Mouse (Mus musculus): ENCODE data around the gene Atp6v0e. TPM values are rescaled to one million over a fixed set of nuclear protein-coding genes. Genes with fewer than 3 reads are reported as not detected.
A peak's percentile ranks its signal among the peaks of the same experiment; 100 is the strongest.

Atp6v0e gene
- polyA plus RNA-seq, 1 experiment from 2014 or later: 87.3 TPM

DNA sequence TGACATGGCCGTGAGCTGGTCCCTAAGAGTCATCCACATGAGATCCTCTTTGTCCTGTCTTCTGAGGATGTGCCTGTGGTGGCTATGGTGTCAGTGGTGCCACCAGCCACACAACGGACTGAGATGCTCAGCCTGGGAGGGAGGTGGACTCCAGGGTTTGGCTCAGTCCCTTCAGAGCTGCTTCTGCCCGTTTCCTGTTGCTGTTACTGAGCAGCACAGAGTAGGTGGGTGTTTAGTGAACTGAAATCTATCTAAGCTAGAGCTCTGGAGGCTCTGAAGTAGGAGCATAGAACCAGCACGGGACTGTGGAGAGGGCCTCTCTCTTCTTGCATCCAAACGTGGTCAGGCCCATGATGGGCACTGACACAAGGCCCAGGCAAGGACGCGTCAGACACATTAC lies 28.5 kb upstream of the Atp6v0e start:
- H3K4me1 ChIP-seq (replicated peaks; ENCODE audit: control insufficient read depth, insufficient read depth, low read length): no peaks in the 10 kb centered on the region
- H3K4me3 ChIP-seq (ENCODE audit: low read depth, low read length): no peak overlapping the region
- no peak overlapping the region for H3K9ac ChIP-seq (ENCODE audit: low read length)
- no peak overlapping the region for H3K4me2 ChIP-seq (ENCODE audit: low read depth, low read length, severe bottlenecking)
- H3K36me3 ChIP-seq (ENCODE audit: control insufficient read depth, insufficient read depth, low read length): peaks cover 6% of the 10 kb centered on the region; the same call in 1 of the 2 replicates
- 89% methylated on average over 7 of the region's 7 CpGs for WGBS
- ATAC-seq (replicated peaks; ENCODE audit: low FRiP score): no peak
- no peaks in the 10 kb centered on the region for H3K9me3 ChIP-seq (ENCODE audit: control insufficient read depth, low read length)
- no peaks in the 10 kb centered on the region for H3K27me3 ChIP-seq (ENCODE audit: control insufficient read depth, insufficient read depth, low read length)
- no peak overlapping the region for H3K27ac ChIP-seq (ENCODE audit: low read depth, low read length)
- no peak for DNase-seq (ENCODE audit: low spot score)

- Histone ChIP-seq H3K9ac (ENCODE audit: low read length) (no peak overlapping the region), H3K27ac (ENCODE audit: low read depth, low read length) (no peak overlapping the region), H3K36me3 (ENCODE audit: control insufficient read depth, insufficient read depth, low read length) (peaks cover 8% of the 10 kb centered on the region; the same call in 1 of the 2 replicates), H3K4me2 (ENCODE audit: low read depth, low read length, severe bottlenecking) (no peak overlapping the region), H3K27me3 (ENCODE audit: control insufficient read depth, insufficient read depth, low read length) (no peaks in the 10 kb centered on the region), H3K9me3 (ENCODE audit: control insufficient read depth, low read length) (no peaks in the 10 kb centered on the region), H3K4me3 (ENCODE audit: low read depth, low read length) (no peak overlapping the region), H3K4me1 (replicated peaks; ENCODE audit: control insufficient read depth, insufficient read depth, low read length) (no peaks in the 10 kb centered on the region)
- DNase-seq (ENCODE audit: low spot score) (no peak), ATAC-seq (replicated peaks; ENCODE audit: low FRiP score) (no peak)
- WGBS: 87% methylated on average over 7 of the region's 7 CpGs
Observed at GRCm38 (mm10) chr17:26635951-26636350, 27.1 kb upstream of the Atp6v0e start.

DNA sequence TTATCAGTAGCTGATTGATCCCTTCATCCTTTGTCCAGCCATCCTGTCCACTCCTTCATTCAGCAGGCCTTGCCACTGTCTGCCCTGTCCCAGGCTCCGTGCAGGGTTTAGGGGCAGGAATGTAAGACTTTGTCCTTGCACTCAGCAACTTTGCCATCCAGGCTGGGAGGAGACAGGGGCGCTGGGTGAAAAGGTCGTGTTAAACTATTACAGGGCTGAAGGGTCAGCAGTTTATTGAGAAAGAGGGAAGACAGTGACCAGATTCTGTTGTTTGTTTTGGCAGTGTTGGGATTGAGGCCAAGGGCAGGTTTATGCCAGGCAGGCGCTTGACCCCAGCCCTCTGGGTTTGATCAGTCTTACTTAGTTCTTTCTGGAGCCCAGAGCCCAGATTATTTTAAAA lies 25.2 kb upstream of the Atp6v0e start:
- no peak overlapping the region for H3K4me2 ChIP-seq (ENCODE audit: low read depth, low read length, severe bottlenecking)
- H3K27ac ChIP-seq (ENCODE audit: low read depth, low read length): no peak overlapping the region
- no peak overlapping the region for H3K9ac ChIP-seq (ENCODE audit: low read length)
- H3K4me3 ChIP-seq (ENCODE audit: low read depth, low read length): no peak overlapping the region
- DNase-seq (ENCODE audit: low spot score) (no peak), ATAC-seq (replicated peaks; ENCODE audit: low FRiP score) (no peak)
- no peaks in the 10 kb centered on the region for H3K27me3 ChIP-seq (ENCODE audit: control insufficient read depth, insufficient read depth, low read length)
- H3K4me1 ChIP-seq (replicated peaks; ENCODE audit: control insufficient read depth, insufficient read depth, low read length): no peaks in the 10 kb centered on the region
- WGBS: 67% methylated on average over 4 of the region's 4 CpGs
- H3K36me3 ChIP-seq (ENCODE audit: control insufficient read depth, insufficient read depth, low read length): peaks cover 12% of the 10 kb centered on the region; the same call in 1 of the 2 replicates
- no peaks in the 10 kb centered on the region for H3K9me3 ChIP-seq (ENCODE audit: control insufficient read depth, low read length)

- H3K36me3 ChIP-seq (ENCODE audit: control insufficient read depth, insufficient read depth, low read length): peaks cover 17% of the 10 kb centered on the region
- ATAC-seq (replicated peaks; ENCODE audit: low FRiP score): no peak
Observed at GRCm38 (mm10) chr17:26638655-26639054, 24.4 kb upstream of the Atp6v0e start.

GRCm38 (mm10) chr17:26639791-26640190 lies 23.2 kb upstream of the Atp6v0e start:
- no peak overlapping the region for H3K4me2 ChIP-seq (ENCODE audit: low read depth, low read length, severe bottlenecking)
- no peak for DNase-seq (ENCODE audit: low spot score)
- H3K9me3 ChIP-seq (ENCODE audit: control insufficient read depth, low read length): no peaks in the 10 kb centered on the region
- H3K4me1 ChIP-seq (replicated peaks; ENCODE audit: control insufficient read depth, insufficient read depth, low read length): 0 out of 2 replicates have a peak, but pooled peaks cover 3% of the 10 kb centered on the region
- H3K4me3 ChIP-seq (ENCODE audit: low read depth, low read length): no peak overlapping the region
- no peak overlapping the region for H3K27ac ChIP-seq (ENCODE audit: low read depth, low read length)
- WGBS: 96% methylated on average over 2 of the region's 2 CpGs
- H3K9ac ChIP-seq (ENCODE audit: low read length): no peak overlapping the region
- H3K36me3 ChIP-seq (ENCODE audit: control insufficient read depth, insufficient read depth, low read length): peaks cover 18% of the 10 kb centered on the region
- H3K27me3 ChIP-seq (ENCODE audit: control insufficient read depth, insufficient read depth, low read length): no peaks in the 10 kb centered on the region
- ATAC-seq (replicated peaks; ENCODE audit: low FRiP score): no peak

More at GRCm38 (mm10) chr17:26638655-26639054, 24.4 kb upstream of the Atp6v0e start:
- H3K27ac ChIP-seq (ENCODE audit: low read depth, low read length): no peak overlapping the region
- no peak overlapping the region for H3K9ac ChIP-seq (ENCODE audit: low read length)
- H3K27me3 ChIP-seq (ENCODE audit: control insufficient read depth, insufficient read depth, low read length): no peaks in the 10 kb centered on the region
- 36% methylated on average over 7 of the region's 7 CpGs for WGBS
- peak; percentile 86 for DNase-seq (ENCODE audit: low spot score)
- no peaks in the 10 kb centered on the region for H3K4me1 ChIP-seq (replicated peaks; ENCODE audit: control insufficient read depth, insufficient read depth, low read length)
- no peak overlapping the region for H3K4me2 ChIP-seq (ENCODE audit: low read depth, low read length, severe bottlenecking)
- no peak overlapping the region for H3K4me3 ChIP-seq (ENCODE audit: low read depth, low read length)
- H3K9me3 ChIP-seq (ENCODE audit: control insufficient read depth, low read length): no peaks in the 10 kb centered on the region

DNA sequence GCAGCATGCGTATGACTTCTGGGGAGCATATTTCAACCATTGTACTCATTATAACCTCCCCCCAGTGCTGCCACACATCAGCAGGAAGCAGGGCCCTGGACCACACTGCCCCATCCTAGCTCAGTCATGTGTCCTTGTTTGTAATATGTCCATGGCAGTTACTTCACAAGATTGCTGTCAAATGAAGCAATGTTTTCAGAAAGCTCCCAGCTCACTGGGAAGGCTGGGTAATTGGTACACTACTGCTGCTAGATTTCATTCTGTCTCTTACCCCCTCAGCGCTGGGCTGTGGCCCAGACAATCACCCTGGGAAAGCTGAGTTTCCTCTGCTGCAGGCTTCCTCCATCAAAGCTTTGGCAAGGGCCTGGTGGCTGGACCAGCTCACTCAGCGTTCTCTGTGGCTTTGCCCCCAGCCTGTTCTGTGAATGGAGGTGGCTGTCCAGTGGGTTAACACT lies 22.7 kb upstream of the Atp6v0e start:
- DNase-seq (ENCODE audit: low spot score): no peak
- Histone ChIP-seq H3K9ac (ENCODE audit: low read length) (no peak overlapping the region), H3K4me1 (replicated peaks; ENCODE audit: control insufficient read depth, insufficient read depth, low read length) (0 out of 2 replicates have a peak, but pooled peaks cover 3% of the 10 kb centered on the region), H3K4me2 (ENCODE audit: low read depth, low read length, severe bottlenecking) (no peak overlapping the region), H3K27me3 (ENCODE audit: control insufficient read depth, insufficient read depth, low read length) (no peaks in the 10 kb centered on the region), H3K9me3 (ENCODE audit: control insufficient read depth, low read length) (no peaks in the 10 kb centered on the region), H3K36me3 (ENCODE audit: control insufficient read depth, insufficient read depth, low read length) (peaks cover 18% of the 10 kb centered on the region), H3K4me3 (ENCODE audit: low read depth, low read length) (no peak overlapping the region), H3K27ac (ENCODE audit: low read depth, low read length) (no peak overlapping the region)
- ATAC-seq (replicated peaks; ENCODE audit: low FRiP score): no peak
- WGBS: 93% methylated on average over 3 of the region's 3 CpGs

DNA sequence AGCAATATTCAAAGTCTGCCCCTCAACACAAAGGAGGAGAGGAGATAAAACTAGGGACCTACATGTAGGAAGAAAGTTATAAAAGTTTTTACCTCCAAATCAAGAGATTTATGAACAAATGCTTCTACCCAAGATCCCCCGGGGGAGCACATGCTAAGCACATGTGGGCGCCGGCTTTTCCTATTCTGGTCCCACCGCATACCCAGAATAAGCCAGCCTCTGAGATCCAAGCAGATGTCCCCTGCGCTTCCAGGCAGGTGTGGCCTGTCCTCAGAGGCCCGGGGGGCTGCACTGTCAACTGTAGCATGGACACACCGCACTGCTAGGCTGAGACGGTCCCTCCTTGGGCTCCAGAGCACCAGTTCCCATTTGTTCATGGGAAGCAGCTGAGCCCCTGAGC lies 19.6 kb upstream of the Atp6v0e start:
- Histone ChIP-seq H3K4me3 (ENCODE audit: low read depth, low read length) (no peak overlapping the region), H3K36me3 (ENCODE audit: control insufficient read depth, insufficient read depth, low read length) (peaks cover 18% of the 10 kb centered on the region), H3K9ac (ENCODE audit: low read length) (no peak overlapping the region), H3K4me2 (ENCODE audit: low read depth, low read length, severe bottlenecking) (no peak overlapping the region), H3K27me3 (ENCODE audit: control insufficient read depth, insufficient read depth, low read length) (no peaks in the 10 kb centered on the region), H3K4me1 (replicated peaks; ENCODE audit: control insufficient read depth, insufficient read depth, low read length) (0 out of 2 replicates have a peak, but pooled peaks cover 3% of the 10 kb centered on the region), H3K27ac (ENCODE audit: low read depth, low read length) (no peak overlapping the region), H3K9me3 (ENCODE audit: control insufficient read depth, low read length) (no peaks in the 10 kb centered on the region)
- DNase-seq (ENCODE audit: low spot score): no peak
- no peak for ATAC-seq (replicated peaks; ENCODE audit: low FRiP score)
- WGBS: 97% methylated on average over 8 of the region's 8 CpGs

- Histone ChIP-seq H3K27ac (ENCODE audit: low read depth, low read length) (peak overlapping the region; percentile 37; the same call in 1 of the 2 replicates), H3K4me1 (replicated peaks; ENCODE audit: control insufficient read depth, insufficient read depth, low read length) (0 out of 2 replicates have a peak, but pooled peaks cover 3% of the 10 kb centered on the region), H3K4me3 (ENCODE audit: low read depth, low read length) (no peak overlapping the region), H3K9me3 (ENCODE audit: control insufficient read depth, low read length) (no peaks in the 10 kb centered on the region), H3K36me3 (ENCODE audit: control insufficient read depth, insufficient read depth, low read length) (peaks cover 19% of the 10 kb centered on the region), H3K27me3 (ENCODE audit: control insufficient read depth, insufficient read depth, low read length) (no peaks in the 10 kb centered on the region), H3K4me2 (ENCODE audit: low read depth, low read length, severe bottlenecking) (no peak overlapping the region), H3K9ac (ENCODE audit: low read length) (no peak overlapping the region)
- DNase-seq (ENCODE audit: low spot score): no peak
- ATAC-seq (replicated peaks; ENCODE audit: low FRiP score): no peak
- 97% methylated on average over 2 of the region's 2 CpGs for WGBS
Observed at GRCm38 (mm10) chr17:26643993-26644392, 19.0 kb upstream of the Atp6v0e start.

Measured in forebrain, embryonic 11.5 days (tissue).